Mouse (Mus musculus): ENCODE measurements around the gene Usp35.

DNA sequence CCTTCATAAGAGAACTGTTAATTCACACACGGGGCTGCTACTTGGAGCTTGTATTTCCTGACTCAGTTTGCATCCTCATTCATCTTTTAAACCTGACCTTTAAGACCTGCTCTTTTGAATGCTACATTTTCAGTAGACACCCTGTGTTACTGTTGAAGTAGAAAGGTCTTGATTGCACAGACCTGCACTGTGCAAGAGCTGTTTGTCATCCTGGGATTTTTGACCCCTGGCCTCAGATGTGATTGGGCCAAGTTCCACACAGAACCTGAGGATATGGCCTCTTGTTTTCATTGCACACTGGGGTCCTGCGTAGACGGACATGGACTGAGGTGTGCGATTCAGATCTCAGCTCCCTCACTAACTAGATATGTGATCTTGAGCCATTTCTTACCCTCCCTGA is 6.8 kb upstream of the Usp35 start:
- TF ChIP-seq CTCF (IDR thresholded peaks at IDR 0.05; ENCODE audit: low read depth) (no peak), EP300 (IDR thresholded peaks at IDR 0.05; ENCODE audit: low read depth) (no peak)
